Mouse (Mus musculus): ENCODE data around the gene Igdcc4. TPM values are rescaled to one million over a fixed set of nuclear protein-coding genes. Genes with fewer than 3 reads are reported as not detected.

Gene Igdcc4
- total RNA-seq, 4 experiments from 2014 or later: 35.7 to 39.1 (median 36.6) TPM

DNA sequence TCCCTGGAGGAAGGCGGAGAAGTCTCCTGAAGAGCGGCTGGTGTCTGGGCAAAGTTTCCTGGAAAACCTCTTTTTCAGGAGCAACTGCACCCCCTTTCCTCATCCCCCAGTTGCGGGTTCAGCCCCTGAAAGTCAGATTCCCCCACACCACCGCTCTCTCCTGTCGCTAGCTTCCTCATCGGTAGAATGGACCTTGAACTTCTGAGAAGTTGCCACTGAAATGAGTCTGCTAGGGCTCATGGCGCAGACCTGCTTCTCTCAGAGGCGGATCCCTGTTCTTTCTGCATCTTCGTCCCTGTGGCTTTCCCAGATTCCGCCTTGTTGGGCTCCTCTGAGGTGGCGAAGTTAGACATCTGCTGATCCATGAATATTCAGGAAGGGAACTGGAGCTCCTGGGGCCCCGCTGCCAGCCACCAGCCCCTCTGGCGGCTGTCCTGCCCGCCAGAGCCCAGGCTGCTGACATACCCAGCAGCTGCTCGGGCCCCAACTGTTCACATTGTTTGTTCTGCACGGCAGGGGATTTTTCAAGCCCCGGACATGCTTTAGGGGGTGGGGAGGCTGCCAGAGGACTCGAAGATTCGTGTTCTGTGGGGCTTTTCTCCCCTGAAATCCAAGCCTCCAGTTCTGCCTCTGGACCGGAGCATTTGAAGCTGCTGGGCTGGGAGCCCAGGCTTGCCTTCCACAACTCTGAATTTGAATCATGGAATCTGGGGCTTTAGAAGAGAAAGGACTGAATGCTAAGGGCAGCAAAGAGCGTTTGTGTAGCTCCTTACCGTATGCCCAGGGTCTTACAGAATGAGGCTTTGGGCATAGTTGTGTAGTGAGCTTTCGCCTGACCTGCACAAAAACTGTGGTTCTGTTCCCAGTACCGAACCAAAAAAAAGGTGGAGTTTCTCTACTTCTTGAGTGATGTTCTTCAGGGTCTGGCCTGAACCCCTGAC, 8.1 kb downstream of the Igdcc4 start:
- peak in 1 of 2 experiments; percentile 66 for DNase-seq (ENCODE audit: low spot score in 2 of 2)

GRCm38 (mm10) chr9:65111698-65112097, 10.4 kb downstream of the Igdcc4 start:
- DNase-seq (ENCODE audit: low spot score in 2 of 2): no peak

- DNase-seq (ENCODE audit: low spot score in 2 of 2): no peak
Observed at GRCm38 (mm10) chr9:65113694-65114093, 12.4 kb downstream of the Igdcc4 start.

DNA sequence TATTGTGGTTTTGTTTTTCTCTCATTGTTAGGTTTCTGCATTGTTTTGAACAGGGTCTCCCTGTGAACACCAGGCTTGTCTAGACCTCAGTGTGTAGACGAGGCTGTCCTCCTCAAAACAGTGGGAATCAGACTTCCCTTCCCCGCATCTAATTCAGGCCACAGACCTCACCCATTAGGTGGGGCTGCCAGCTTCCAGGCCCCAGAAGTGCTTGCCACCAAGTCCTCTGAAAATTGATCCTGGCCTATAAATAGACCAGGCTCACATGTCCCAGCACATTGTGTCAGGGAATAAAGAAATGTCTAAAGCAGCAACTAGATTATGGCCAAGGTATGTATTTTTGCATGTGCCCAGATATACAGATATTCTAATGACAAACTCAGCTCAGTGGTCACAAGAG, 14.6 kb downstream of the Igdcc4 start:
- no peak for DNase-seq (ENCODE audit: low spot score in 2 of 2)

DNA sequence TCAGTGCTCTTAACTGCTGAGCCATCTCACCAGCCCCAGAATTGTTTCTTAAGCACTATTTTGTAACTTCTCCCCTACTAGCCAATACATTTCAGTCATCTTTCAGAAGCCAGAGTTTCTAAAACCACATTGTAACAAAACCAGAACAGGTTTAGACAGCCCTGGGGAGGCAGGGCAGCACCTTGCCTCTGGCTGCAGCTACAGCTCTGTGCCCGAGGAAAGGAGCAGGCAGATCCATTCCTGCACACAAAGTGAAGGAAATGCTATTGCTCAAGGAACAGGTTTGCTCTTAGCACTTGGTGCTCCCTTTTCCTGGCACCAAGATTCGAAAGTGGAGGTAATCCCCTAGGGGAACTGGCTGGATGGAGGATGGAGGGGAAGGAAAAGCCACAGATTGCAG, 16.2 kb downstream of the Igdcc4 start:
- no peak for DNase-seq (ENCODE audit: low spot score in 2 of 2)

- DNase-seq (ENCODE audit: low spot score in 2 of 2): peak in 1 of 2 experiments; percentile 53
Observed at GRCm38 (mm10) chr9:65120935-65121334, 19.6 kb downstream of the Igdcc4 start.

DNA sequence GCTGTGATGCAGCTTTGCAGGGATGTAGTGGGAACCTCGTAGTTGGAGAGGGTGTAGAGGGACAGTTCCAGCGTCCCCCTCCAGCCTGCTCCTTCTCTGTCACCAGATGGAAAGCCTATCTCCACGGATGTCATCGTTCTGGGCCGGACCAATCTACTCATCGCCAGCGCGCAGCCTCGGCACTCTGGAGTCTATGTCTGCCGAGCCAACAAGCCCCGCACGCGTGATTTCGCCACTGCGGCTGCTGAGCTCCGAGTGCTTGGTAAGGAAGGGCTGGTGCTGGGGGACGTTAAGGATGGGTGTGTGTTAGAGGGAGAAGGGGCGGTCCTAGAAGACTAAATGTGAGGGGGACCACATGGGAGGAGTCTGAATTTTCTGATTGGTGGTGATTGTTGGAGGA, 21.3 kb downstream of the Igdcc4 start:
- DNase-seq (ENCODE audit: low spot score in 2 of 2): peak in 1 of 2 experiments; percentile 79

DNA sequence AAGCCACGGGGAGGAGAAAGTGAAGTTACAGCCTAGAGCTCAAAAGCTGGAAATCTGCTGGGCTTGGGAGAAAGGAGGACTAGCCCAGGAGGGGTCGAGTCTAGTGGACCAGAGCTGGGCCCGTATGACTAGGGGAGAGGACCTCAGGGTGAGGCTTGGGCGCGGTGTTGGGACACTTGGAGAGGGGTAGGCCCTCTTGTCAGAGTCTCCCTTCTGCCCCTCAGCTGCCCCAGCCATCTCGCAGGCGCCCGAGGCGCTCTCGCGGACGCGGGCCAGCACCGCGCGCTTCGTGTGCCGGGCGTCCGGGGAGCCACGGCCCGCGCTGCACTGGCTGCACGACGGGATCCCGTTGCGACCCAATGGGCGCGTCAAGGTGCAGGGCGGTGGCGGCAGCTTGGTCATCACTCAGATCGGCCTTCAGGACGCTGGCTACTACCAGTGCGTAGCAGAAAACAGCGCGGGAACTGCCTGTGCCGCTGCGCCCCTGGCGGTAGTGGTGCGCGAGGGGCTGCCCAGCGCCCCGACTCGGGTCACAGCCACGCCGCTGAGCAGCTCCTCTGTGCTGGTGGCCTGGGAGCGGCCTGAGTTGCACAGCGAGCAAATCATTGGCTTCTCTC, 22.4 kb downstream of the Igdcc4 start:
- no peak for DNase-seq (ENCODE audit: low spot score in 2 of 2)

GRCm38 (mm10) chr9:65128123-65128815, 27.0 kb downstream of the Igdcc4 start:
- DNase-seq (ENCODE audit: low spot score in 2 of 2): no peak

- DNase-seq (ENCODE audit: low spot score in 2 of 2): no peak
Observed at GRCm38 (mm10) chr9:65131717-65132116, 30.4 kb downstream of the Igdcc4 start.

- peak in 1 of 2 experiments; percentile 71 for DNase-seq (ENCODE audit: low spot score in 2 of 2)
Observed at GRCm38 (mm10) chr9:65133739-65134138, 32.5 kb downstream of the Igdcc4 start.

- no peak for DNase-seq (ENCODE audit: low spot score in 2 of 2)
Observed at GRCm38 (mm10) chr9:65135126-65135525, 33.8 kb downstream of the Igdcc4 start.

DNA sequence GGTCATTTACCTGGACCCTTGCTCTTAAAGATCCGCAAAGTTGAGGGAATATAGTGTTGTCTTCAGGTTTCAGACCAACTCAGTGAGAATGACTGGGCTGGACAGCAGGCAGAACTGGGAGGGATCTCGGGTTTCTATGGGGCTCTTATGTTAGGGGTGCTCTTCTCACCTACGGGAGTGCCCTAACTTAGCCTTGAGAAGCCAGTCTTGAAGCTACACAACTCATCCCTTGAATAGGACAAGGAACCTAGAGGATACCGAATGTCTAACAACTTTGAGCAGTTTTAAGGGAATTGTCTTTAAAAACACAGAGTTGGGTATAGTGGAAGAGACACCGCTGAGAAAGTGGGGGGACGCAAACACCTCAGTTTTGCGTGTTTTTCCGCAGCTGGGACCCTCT, 39.2 kb downstream of the Igdcc4 start:
- no peak for DNase-seq (ENCODE audit: low spot score in 2 of 2)

DNA sequence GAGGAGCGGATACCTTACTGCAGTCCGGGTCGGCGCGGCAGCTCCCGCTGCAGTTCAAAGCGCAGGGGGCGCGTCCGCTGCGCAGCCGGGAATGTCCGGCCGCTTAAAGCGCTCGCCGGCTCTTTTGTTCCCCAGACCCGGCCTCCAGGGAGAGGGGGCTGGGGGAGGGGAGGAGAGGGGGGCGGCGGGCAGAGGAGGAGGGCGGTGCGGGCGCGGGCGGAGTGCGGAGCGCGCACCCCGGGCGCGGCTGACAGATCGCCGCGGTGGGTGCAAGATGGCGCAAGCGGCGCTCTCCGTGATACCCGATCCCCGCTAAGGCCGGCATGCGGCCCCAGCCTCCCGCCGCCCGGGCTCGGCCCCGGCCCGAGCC, 39.6 kb downstream of the Igdcc4 start, which contains the start of gene Igdcc3:
Gene Igdcc3, plus strand, starts transcription at position 254 of the 370 bp plus-strand sequence.
- DNase-seq (ENCODE audit: low spot score in 2 of 2): no peak

DNA sequence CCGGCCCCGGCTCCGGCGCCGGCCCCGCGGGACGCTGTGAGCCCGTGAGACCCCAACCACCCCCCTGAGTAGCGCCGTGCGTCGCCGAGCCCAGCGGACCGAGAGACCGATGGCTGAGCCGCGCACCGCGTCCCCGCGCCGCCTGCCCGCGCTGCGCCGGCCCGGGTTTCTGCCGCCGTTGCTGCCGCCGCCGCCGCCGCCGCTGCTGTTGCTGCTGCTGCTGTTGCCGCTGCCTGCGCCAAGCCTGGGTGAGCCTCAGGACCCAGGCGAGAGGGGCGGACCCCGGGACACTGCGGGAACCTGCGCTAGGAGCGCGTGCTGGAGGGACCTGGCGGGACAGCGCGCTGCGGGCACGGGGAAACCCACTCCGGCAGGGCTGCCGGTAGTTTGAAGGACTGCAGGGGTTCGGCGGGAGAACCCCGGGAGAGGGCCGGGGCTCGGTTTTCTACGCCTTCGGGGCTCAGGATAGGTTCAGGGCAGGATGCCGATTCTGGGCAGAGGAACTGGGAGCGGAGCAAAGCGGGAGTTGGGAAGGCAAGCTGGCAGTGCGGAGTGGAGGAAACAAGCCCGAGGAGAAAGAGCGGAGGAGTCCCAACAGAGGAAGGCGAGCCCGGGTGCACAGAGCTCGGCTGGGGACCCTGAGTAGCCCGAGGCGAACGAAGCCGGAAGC, 40.2 kb downstream of the Igdcc4 start:
- no peak for DNase-seq (ENCODE audit: low spot score in 2 of 2)

GRCm38 (mm10) chr9:65141976-65142318, 40.7 kb downstream of the Igdcc4 start:
- no peak for DNase-seq (ENCODE audit: low spot score in 2 of 2)

- no peak for DNase-seq (ENCODE audit: low spot score in 2 of 2)
Observed at GRCm38 (mm10) chr9:65142399-65142798, 41.1 kb downstream of the Igdcc4 start.

GRCm38 (mm10) chr9:65146001-65146400, 44.7 kb downstream of the Igdcc4 start:
- no peak for DNase-seq (ENCODE audit: low spot score in 2 of 2)

GRCm38 (mm10) chr9:65148507-65148906, 47.2 kb downstream of the Igdcc4 start:
- no peak for DNase-seq (ENCODE audit: low spot score in 2 of 2)

DNA sequence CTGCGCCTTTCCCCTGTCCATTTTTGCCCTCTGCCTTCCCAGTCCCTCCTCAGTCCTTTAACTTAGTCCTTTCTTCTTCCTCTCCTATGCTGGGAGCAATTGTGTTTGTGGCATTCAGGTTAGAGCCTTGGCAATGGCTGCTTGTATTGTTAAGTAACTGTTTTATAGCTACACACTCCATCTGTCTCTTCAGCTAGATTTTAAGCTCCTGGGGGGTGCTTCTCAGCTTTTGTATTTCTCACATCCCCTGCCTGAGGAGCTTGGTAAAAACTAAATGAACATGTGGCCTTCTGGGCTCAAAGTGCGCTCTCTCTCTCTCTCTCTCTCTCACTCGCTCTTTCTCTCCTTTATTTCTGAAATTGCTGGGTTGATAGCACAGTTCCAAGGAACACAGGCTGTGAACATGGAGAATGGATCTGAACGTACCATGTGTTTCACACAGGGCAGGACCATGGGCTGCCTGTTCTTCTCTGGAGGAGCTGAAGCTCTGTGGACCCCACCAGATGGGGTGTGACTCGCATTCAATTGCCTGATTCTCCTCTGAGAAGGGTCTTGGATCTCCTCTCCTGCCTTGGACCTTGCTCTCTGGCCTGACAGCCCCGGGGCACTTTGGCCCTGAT, 51.5 kb downstream of the Igdcc4 start:
- no peak for DNase-seq (ENCODE audit: low spot score in 2 of 2)

DNA sequence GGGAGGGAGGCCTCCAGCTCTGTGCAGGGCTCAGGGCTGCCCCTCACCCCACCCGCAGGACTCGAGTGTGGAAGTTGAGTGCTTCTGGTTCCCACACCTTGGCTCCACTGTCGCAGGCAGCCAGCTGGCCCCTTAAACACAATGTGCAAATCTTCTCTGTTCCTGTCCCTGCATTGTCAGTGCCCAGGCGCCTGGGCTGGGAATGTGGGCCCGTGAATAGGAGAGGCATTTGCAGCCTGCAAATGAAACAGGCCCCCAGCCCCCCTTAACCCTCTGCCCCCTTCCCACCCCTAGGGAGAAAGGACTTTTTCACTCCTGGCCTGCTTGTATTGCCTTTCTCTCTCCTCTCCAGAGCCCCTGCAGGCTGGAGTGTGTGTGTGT, 52.0 kb downstream of the Igdcc4 start:
- no peak for DNase-seq (ENCODE audit: low spot score in 2 of 2)
